Mouse (Mus musculus): ENCODE measurements at regions not wholly inside any gene's neighbourhood (a gene's known extent, or its start where the extent isn't known, plus 50 kb on each side); places are given as distances from the start of the nearest gene placed in this dataset.

DNA sequence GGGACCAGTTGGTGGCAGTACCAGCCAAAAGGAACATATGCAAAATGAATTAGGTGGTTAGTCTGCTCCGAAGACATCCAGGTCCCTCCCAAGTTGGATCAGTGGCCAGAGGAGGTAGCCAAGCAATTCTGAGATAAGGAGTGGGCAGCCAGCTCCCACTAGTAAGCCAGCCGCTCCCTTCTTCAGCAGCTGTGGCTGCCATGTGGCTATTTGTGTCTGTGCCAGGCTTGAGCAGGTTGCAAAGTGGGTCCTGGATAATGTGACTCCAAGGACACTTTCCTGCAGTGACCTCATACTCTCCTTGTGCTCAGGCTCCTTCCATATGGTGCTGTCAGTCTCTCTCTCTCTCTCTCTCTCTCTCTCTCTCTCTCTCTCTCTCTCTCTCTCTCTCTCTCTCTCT is 179.5 kb upstream of the Myt1l start:
- no peak for DNase-seq (ENCODE audit: extremely low read depth, low read depth, low spot score)
- no peak overlapping the region for H3K4me3 ChIP-seq (ENCODE audit: insufficient read depth, low read depth, low read length)
- TF ChIP-seq POLR2A (IDR thresholded peaks at IDR 0.05; ENCODE audit: extremely low read depth, insufficient read depth, low read length): no peak
- no peak for TF ChIP-seq CTCF (IDR thresholded peaks at IDR 0.05; ENCODE audit: low read depth, low read length)
- 66% methylated on average over 2 of the region's 2 CpGs for WGBS
- no peaks in the 10 kb centered on the region for H3K36me3 ChIP-seq (ENCODE audit: control insufficient read depth, insufficient read depth, low read length)
- no peaks in the 10 kb centered on the region for H3K27me3 ChIP-seq (ENCODE audit: control insufficient read depth, insufficient read depth, low read length)
- no peaks in the 10 kb centered on the region for H3K4me1 ChIP-seq (ENCODE audit: control insufficient read depth, insufficient read depth, low read length)
- no peak overlapping the region for H3K9ac ChIP-seq (ENCODE audit: low read depth, low read length)
- no peak overlapping the region for H3K27ac ChIP-seq (replicated peaks; ENCODE audit: insufficient read depth, low read depth, low read length)
- no peaks in the 10 kb centered on the region for H3K79me2 ChIP-seq (ENCODE audit: control insufficient read depth, insufficient read depth, low read length)

DNA sequence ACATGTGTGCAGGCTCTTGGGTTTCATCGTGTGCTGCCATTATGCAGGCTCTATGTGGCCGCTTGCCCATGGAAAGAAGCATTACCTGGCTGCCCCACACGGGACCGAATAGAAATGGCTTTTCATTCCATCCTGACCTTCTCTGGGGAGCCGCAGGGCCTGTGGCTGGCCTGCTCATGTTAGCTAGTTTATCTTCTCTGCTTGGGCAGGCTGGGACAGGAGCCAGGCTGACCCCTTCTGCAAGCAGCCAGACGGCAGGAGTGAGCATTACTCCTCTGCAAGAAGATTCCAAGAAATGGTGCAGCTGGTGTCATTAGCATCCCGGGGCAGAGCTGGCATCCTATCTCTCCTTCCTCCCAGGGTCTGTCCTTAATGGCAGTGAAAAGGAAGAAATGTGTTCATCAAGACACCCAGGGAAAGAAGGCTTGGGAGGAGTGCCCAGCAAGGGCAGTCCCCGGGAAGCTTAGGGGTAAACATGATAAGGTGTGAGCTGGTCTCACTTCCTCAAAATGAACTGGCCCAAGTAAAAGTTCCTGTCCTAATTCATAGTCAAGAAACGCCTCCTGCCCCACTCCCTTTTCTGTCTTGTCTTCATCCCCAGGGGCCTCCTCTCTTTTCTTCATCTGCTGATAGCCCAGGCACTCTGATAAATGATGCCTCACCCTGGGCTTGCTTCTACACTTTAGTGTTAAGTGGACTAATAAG is 178.9 kb upstream of the Myt1l start:
- WGBS: 60% methylated on average over 9 of the region's 9 CpGs
- H3K36me3 ChIP-seq (ENCODE audit: control insufficient read depth, insufficient read depth, low read length): no peaks in the 10 kb centered on the region

DNA sequence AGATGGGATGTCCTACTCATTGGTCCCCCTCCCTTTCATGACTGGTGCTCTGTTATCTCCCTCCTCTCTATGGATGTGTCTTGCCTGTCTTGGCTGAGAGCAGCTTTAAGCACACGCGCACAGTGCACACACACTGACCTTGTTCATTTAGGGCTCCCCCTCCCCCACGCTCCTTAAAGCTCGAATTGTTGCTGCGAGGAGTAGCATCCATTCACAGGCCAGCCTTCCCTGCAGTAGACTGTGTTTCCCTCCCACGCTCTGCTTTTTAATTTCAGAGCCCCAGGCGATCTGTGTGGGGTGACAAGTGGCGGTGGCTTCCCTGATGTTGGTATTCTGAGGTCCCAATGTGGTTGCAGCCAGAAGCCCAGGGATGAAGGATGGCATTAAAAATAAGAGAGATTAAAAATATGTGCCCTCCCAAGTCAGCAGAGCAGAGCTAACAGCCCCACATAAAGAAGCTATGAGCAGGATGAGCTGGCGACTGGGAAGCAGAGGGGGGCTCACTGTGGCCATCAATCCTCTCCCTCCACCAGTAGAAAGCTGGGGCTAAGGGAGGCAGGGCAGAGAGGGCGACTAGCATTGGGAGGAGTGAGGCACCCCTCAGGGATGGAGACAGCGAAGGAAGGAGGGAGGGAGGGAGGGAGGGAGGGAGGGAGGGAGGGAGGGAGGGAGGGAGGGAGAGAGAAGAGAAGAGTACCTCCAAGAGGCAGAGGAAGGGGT is 174.2 kb upstream of the Myt1l start:
- 70% methylated on average over 9 of the region's 11 CpGs for WGBS

More for the DNA sequence above, 178.9 kb upstream of the Myt1l start:
- Histone ChIP-seq H3K27me3 (ENCODE audit: control insufficient read depth, insufficient read depth, low read length) (no peaks in the 10 kb centered on the region), H3K79me2 (ENCODE audit: control insufficient read depth, insufficient read depth, low read length) (no peaks in the 10 kb centered on the region), H3K4me3 (ENCODE audit: insufficient read depth, low read depth, low read length) (no peak overlapping the region), H3K27ac (replicated peaks; ENCODE audit: insufficient read depth, low read depth, low read length) (no peak overlapping the region), H3K4me1 (ENCODE audit: control insufficient read depth, insufficient read depth, low read length) (no peaks in the 10 kb centered on the region), H3K9ac (ENCODE audit: low read depth, low read length) (no peak overlapping the region)
- no peak for DNase-seq (ENCODE audit: extremely low read depth, low read depth, low spot score)
- TF ChIP-seq POLR2A (IDR thresholded peaks at IDR 0.05; ENCODE audit: extremely low read depth, insufficient read depth, low read length) (no peak), CTCF (IDR thresholded peaks at IDR 0.05; ENCODE audit: low read depth, low read length) (no peak)

DNA sequence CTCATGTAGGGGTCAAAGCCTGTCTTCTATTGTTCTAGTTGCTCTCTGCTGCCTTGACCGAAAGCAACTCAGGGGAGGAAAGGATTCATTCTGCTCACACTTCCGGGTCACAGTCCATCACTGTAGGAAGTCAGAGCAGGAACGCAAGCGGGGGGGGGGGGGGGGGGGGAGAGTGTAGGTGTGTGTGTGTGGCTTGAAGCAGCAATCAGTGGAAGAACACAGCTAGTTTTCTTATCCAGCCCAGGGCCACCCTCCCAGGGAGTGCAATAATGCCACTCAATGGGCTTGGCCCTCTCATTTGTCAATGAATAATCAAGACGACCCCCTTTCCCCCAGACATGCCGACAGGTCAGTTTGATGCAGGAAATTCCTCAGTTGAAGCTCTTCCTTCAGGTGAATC is 173.4 kb upstream of the Myt1l start:
- H3K9ac ChIP-seq (ENCODE audit: low read depth, low read length): no peak overlapping the region
- no peak overlapping the region for H3K4me3 ChIP-seq (ENCODE audit: insufficient read depth, low read depth, low read length)
- 35% methylated on average over 6 of the region's 6 CpGs for WGBS
- H3K79me2 ChIP-seq (ENCODE audit: control insufficient read depth, insufficient read depth, low read length): no peaks in the 10 kb centered on the region
- H3K27ac ChIP-seq (replicated peaks; ENCODE audit: insufficient read depth, low read depth, low read length): no peak overlapping the region
- H3K4me1 ChIP-seq (ENCODE audit: control insufficient read depth, insufficient read depth, low read length): no peaks in the 10 kb centered on the region
- no peak for TF ChIP-seq POLR2A (IDR thresholded peaks at IDR 0.05; ENCODE audit: extremely low read depth, insufficient read depth, low read length)
- TF ChIP-seq CTCF (IDR thresholded peaks at IDR 0.05; ENCODE audit: low read depth, low read length): no peak
- H3K36me3 ChIP-seq (ENCODE audit: control insufficient read depth, insufficient read depth, low read length): no peaks in the 10 kb centered on the region
- DNase-seq (ENCODE audit: extremely low read depth, low read depth, low spot score): no peak
- H3K27me3 ChIP-seq (ENCODE audit: control insufficient read depth, insufficient read depth, low read length): no peaks in the 10 kb centered on the region

More for the DNA sequence above, 174.2 kb upstream of the Myt1l start:
- no peak for DNase-seq (ENCODE audit: extremely low read depth, low read depth, low spot score)
- Histone ChIP-seq H3K9ac (ENCODE audit: low read depth, low read length) (no peak overlapping the region), H3K27me3 (ENCODE audit: control insufficient read depth, insufficient read depth, low read length) (no peaks in the 10 kb centered on the region), H3K4me1 (ENCODE audit: control insufficient read depth, insufficient read depth, low read length) (no peaks in the 10 kb centered on the region), H3K79me2 (ENCODE audit: control insufficient read depth, insufficient read depth, low read length) (no peaks in the 10 kb centered on the region), H3K27ac (replicated peaks; ENCODE audit: insufficient read depth, low read depth, low read length) (no peak overlapping the region), H3K4me3 (ENCODE audit: insufficient read depth, low read depth, low read length) (no peak overlapping the region), H3K36me3 (ENCODE audit: control insufficient read depth, insufficient read depth, low read length) (no peaks in the 10 kb centered on the region)
- TF ChIP-seq POLR2A (IDR thresholded peaks at IDR 0.05; ENCODE audit: extremely low read depth, insufficient read depth, low read length): no peak
- no peak for TF ChIP-seq CTCF (IDR thresholded peaks at IDR 0.05; ENCODE audit: low read depth, low read length)

DNA sequence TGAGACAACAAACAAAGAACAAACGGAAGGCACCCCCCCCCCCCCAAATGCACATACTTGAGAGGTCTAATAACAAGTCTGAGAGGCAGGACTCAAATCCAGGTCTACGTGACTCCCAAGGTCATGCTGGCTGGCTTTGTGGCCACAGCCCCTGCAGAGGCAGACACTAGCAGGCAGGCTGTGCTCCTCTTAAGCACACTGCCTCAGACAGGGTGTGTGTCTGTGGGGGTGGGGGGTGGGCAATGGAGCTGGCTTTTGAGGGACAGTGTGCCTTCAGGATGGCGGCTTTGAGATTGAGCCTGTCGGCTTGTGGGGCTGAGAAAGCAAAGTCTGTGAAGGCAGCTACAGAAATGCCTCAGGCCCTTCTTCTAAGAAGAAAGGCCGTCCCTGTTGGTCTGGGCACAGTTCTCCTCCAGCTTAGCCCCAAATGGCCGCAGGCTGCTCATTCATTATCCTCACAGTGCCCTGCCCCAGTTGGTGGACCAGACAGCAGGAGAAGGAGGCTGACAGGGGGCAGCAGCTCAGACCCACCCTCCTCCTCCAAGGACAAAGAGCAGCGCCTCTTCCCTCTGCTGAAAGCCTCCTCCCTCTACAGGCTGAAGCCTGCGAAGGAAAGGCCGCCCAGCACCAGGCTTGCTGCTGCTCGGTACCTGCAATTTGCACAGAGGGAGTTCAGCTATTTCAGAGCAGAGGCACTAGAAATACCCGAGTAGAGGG is 171.3 kb upstream of the Myt1l start:
- Histone ChIP-seq H3K9ac (ENCODE audit: low read depth, low read length) (no peak overlapping the region), H3K79me2 (ENCODE audit: control insufficient read depth, insufficient read depth, low read length) (no peaks in the 10 kb centered on the region), H3K27ac (replicated peaks; ENCODE audit: insufficient read depth, low read depth, low read length) (no peak overlapping the region), H3K4me3 (ENCODE audit: insufficient read depth, low read depth, low read length) (no peak overlapping the region), H3K36me3 (ENCODE audit: control insufficient read depth, insufficient read depth, low read length) (no peaks in the 10 kb centered on the region), H3K27me3 (ENCODE audit: control insufficient read depth, insufficient read depth, low read length) (no peaks in the 10 kb centered on the region), H3K4me1 (ENCODE audit: control insufficient read depth, insufficient read depth, low read length) (no peaks in the 10 kb centered on the region)
- no peak for DNase-seq (ENCODE audit: extremely low read depth, low read depth, low spot score)
- TF ChIP-seq CTCF (IDR thresholded peaks at IDR 0.05; ENCODE audit: low read depth, low read length): no peak
- TF ChIP-seq POLR2A (IDR thresholded peaks at IDR 0.05; ENCODE audit: extremely low read depth, insufficient read depth, low read length): no peak
- 43% methylated on average over 11 of the region's 11 CpGs for WGBS

Data from liver, adult 2 months (tissue).